Mouse (Mus musculus) spleen, postnatal 14 days (tissue): Measurements from ENCODE around the gene Celf2.

Source experiments
- DNase-seq, 2 experiments: peaks; one replicate each; pipeline ENCODE4 v3.0.0; 2021 to 2022; ENCODE audit warnings: low spot score in 2 of 2

The Celf2 gene

GRCm38 (mm10) chr2:6547139-6547664, 962.2 kb downstream of the Celf2 start:
- DNase-seq, result no peak

GRCm38 (mm10) chr2:6546462-6547138, 962.8 kb downstream of the Celf2 start:
- no peak for DNase-seq

GRCm38 (mm10) chr2:6545127-6545931, 964.0 kb downstream of the Celf2 start:
- no peak for DNase-seq

GRCm38 (mm10) chr2:6543650-6544049, 965.7 kb downstream of the Celf2 start:
- DNase-seq, result no peak

- DNase-seq, result no peak
Observed at GRCm38 (mm10) chr2:6542556-6543180, 966.7 kb downstream of the Celf2 start.

GRCm38 (mm10) chr2:6540825-6541224, 968.5 kb downstream of the Celf2 start:
- no peak for DNase-seq

GRCm38 (mm10) chr2:6540092-6540491, 969.3 kb downstream of the Celf2 start:
- DNase-seq, result no peak

- no peak for DNase-seq
Observed at GRCm38 (mm10) chr2:6538500-6538899, 970.9 kb downstream of the Celf2 start.

- no peak for DNase-seq
Observed at GRCm38 (mm10) chr2:6538031-6538430, 971.3 kb downstream of the Celf2 start.

GRCm38 (mm10) chr2:6537326-6537725, 972.0 kb downstream of the Celf2 start:
- no peak for DNase-seq

GRCm38 (mm10) chr2:6536372-6536771, 973.0 kb downstream of the Celf2 start:
- no peak for DNase-seq

- no peak for DNase-seq
Observed at GRCm38 (mm10) chr2:6532341-6532740, 977.0 kb downstream of the Celf2 start.

GRCm38 (mm10) chr2:6528076-6528475, 981.3 kb downstream of the Celf2 start:
- no peak for DNase-seq

GRCm38 (mm10) chr2:6526825-6527224, 982.5 kb downstream of the Celf2 start:
- no peak for DNase-seq

GRCm38 (mm10) chr2:6526311-6526710, 983.1 kb downstream of the Celf2 start:
- DNase-seq, result no peak

GRCm38 (mm10) chr2:6523924-6524300, 985.5 kb downstream of the Celf2 start:
- no peak for DNase-seq

GRCm38 (mm10) chr2:6523261-6523923, 986.0 kb downstream of the Celf2 start:
- no peak for DNase-seq

- DNase-seq, result no peak
Observed at GRCm38 (mm10) chr2:6522411-6522810, 987.0 kb downstream of the Celf2 start.

GRCm38 (mm10) chr2:6513176-6513575, 996.2 kb downstream of the Celf2 start:
- no peak for DNase-seq

- DNase-seq, result no peak
Observed at GRCm38 (mm10) chr2:6507071-6507470, 1002.3 kb downstream of the Celf2 start.

GRCm38 (mm10) chr2:6505979-6506811, 1003.2 kb downstream of the Celf2 start:
- no peak for DNase-seq
